ENCODE assay signal across 13 mouse cellular contexts in the genomic region with DNA sequence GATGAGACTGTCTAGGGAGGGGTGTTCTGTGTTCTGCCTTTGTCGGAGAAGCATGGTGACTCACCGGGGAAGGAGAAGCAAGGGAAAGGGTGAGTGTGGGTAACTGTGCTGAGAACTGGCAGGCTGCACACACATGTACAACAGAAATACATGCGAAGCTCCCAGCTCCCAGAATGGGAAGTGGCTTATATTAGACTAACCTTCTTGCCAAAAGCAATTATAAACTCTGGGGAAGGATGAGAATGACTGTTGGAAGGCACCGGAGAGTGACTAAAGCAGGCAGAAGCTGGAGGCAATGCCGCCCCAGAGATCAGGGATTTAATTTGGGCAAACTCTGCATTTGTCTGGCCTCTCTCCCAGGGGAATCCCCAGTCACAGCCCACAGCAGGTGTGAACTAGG.
DNase-seq lines count a peak whose midpoint lies in the region; ATAC-seq and TF ChIP-seq lines count a peak whose summit lies in the region.
"Had no signal": no experiment of that assay in that cellular context is flagged by ENCODE, and none has a peak within 500 bp of the region (broad histone marks: within the 10 kb centered on the region; RNA-seq: fewer than 3 reads in every experiment).

No protein-coding gene starts in this region.

- no peaks in the 10 kb centered on the region for H3K9me3 ChIP-seq in hindbrain, embryonic 13.5 days
- H3K9me3 ChIP-seq in hindbrain, embryonic 11.5 days (ENCODE audit: control insufficient read depth, low read length): no peaks in the 10 kb centered on the region
- H3K9me3 ChIP-seq in forebrain, embryonic 16.5 days (ENCODE audit: control insufficient read depth, low read length): no peaks in the 10 kb centered on the region
- H3K9me3 ChIP-seq: lung, embryonic 15.5 days had no signal

- no peak overlapping the region for H3K4me3 ChIP-seq in hindbrain, embryonic 13.5 days
- H3K4me3 ChIP-seq in hindbrain, embryonic 11.5 days (ENCODE audit: low read depth, low read length): no peak overlapping the region
- H3K4me3 ChIP-seq in forebrain, embryonic 16.5 days (replicated peaks; ENCODE audit: low read length): no peak overlapping the region
- H3K4me3 ChIP-seq in olfactory bulb, adult 2 months (ENCODE audit: insufficient read depth, low read depth, low read length): no peak overlapping the region
- H3K4me3 ChIP-seq: lung, embryonic 15.5 days had no signal

- peaks cover 54% of the 10 kb centered on the region for H3K4me1 ChIP-seq in hindbrain, embryonic 13.5 days (replicated peaks)
- peaks cover 11% of the 10 kb centered on the region for H3K4me1 ChIP-seq in hindbrain, embryonic 11.5 days (replicated peaks; ENCODE audit: control insufficient read depth, insufficient read depth, low read length)
- peaks cover 28% of the 10 kb centered on the region for H3K4me1 ChIP-seq in forebrain, embryonic 16.5 days (replicated peaks; ENCODE audit: control insufficient read depth, insufficient read depth, low read length)
- H3K4me1 ChIP-seq in olfactory bulb, adult 2 months (ENCODE audit: control insufficient read depth, insufficient read depth, low read length): peaks cover 27% of the 10 kb centered on the region
- H3K4me1 ChIP-seq: lung, embryonic 15.5 days had no signal

- H3K9ac ChIP-seq in hindbrain, embryonic 13.5 days: no peak overlapping the region; the same call in 1 of the 2 replicates
- H3K9ac ChIP-seq in hindbrain, embryonic 11.5 days (ENCODE audit: low read depth, low read length): no peak overlapping the region
- H3K9ac ChIP-seq in forebrain, embryonic 16.5 days (replicated peaks; ENCODE audit: low read depth, low read length): no peak overlapping the region
- H3K9ac ChIP-seq: lung, embryonic 15.5 days had no signal

- ATAC-seq in hindbrain, embryonic 13.5 days (ENCODE audit: low FRiP score): no peak
- ATAC-seq in hindbrain, embryonic 11.5 days (ENCODE audit: low FRiP score): no peak
- peak; percentile 51 for ATAC-seq in forebrain, embryonic 16.5 days

- H3K27me3 ChIP-seq in hindbrain, embryonic 13.5 days: no peaks in the 10 kb centered on the region
- no peaks in the 10 kb centered on the region for H3K27me3 ChIP-seq in hindbrain, embryonic 11.5 days (ENCODE audit: control insufficient read depth, insufficient read depth, low read length)
- no peaks in the 10 kb centered on the region for H3K27me3 ChIP-seq in forebrain, embryonic 16.5 days (replicated peaks; ENCODE audit: control insufficient read depth, insufficient read depth, low read length)
- H3K27me3 ChIP-seq: lung, embryonic 15.5 days had no signal

- DNase-seq in hindbrain, embryonic 11.5 days (ENCODE audit: low spot score): no peak
- DNase-seq in left cerebral cortex, adult 9 months (ENCODE audit: low spot score in 2 of 2): peak; percentile 33 to 70
- no peak for DNase-seq in cerebellum, postnatal 36 days
- DNase-seq in cerebellum, adult 9-11 months: no peak
- no peak for DNase-seq in natural killer cell, adult 2 months (ENCODE audit: low spot score in 2 of 2)
- DNase-seq: adrenal gland, adult 2 months; heart, adult 18-20 months; heart, postnatal 4 days had no signal

- WGBS in hindbrain, embryonic 13.5 days: 45% methylated on average over 5 of the region's 5 CpGs
- WGBS in hindbrain, embryonic 11.5 days: 70% methylated on average over 5 of the region's 5 CpGs
- 33% methylated on average over 5 of the region's 5 CpGs for WGBS in forebrain, embryonic 16.5 days
- WGBS in olfactory bulb, adult 2 months: 19% methylated on average over 5 of the region's 5 CpGs

- H3K36me3 ChIP-seq in hindbrain, embryonic 13.5 days: no peaks in the 10 kb centered on the region
- no peaks in the 10 kb centered on the region for H3K36me3 ChIP-seq in hindbrain, embryonic 11.5 days (ENCODE audit: control insufficient read depth, insufficient read depth, low read length)
- no peaks in the 10 kb centered on the region for H3K36me3 ChIP-seq in forebrain, embryonic 16.5 days (ENCODE audit: control insufficient read depth, insufficient read depth)
- H3K36me3 ChIP-seq: G1E; lung, embryonic 15.5 days had no signal

- no peak for TF ChIP-seq CTCF in olfactory bulb, adult 2 months (IDR thresholded peaks at IDR 0.05; ENCODE audit: insufficient read depth, low read depth, low read length)

- no peak for TF ChIP-seq POLR2A in olfactory bulb, adult 2 months (IDR thresholded peaks at IDR 0.05; ENCODE audit: insufficient read depth, low read depth, low read length)

- no peak overlapping the region for H3K4me2 ChIP-seq in hindbrain, embryonic 13.5 days
- no peak overlapping the region for H3K4me2 ChIP-seq in hindbrain, embryonic 11.5 days (replicated peaks; ENCODE audit: low read depth, low read length)
- no peak overlapping the region for H3K4me2 ChIP-seq in forebrain, embryonic 16.5 days (ENCODE audit: low read length)
- H3K4me2 ChIP-seq: lung, embryonic 15.5 days had no signal

- peak overlapping the region; percentile 63 for H3K27ac ChIP-seq in hindbrain, embryonic 13.5 days
- H3K27ac ChIP-seq in hindbrain, embryonic 11.5 days (ENCODE audit: low read depth, low read length): no peak overlapping the region
- H3K27ac ChIP-seq in forebrain, embryonic 16.5 days (ENCODE audit: low read length): peak overlapping the region; percentile 16
- H3K27ac ChIP-seq in olfactory bulb, adult 2 months (ENCODE audit: insufficient read depth, low read depth, low read length): peak overlapping the region; percentile 53
- H3K27ac ChIP-seq: lung, embryonic 15.5 days had no signal

Comparison
In these comparisons a context has a peak if more than half of its experiments do, and no peak if none do; other contexts are left out.
1. DNase-seq: peak in left cerebral cortex, adult 9 months (2 of 2); none in hindbrain, embryonic 11.5 days (single experiment), cerebellum, postnatal 36 days (0 of 2), cerebellum, adult 9-11 months (single experiment) and natural killer cell, adult 2 months (0 of 2).